Mouse (Mus musculus) brain, embryonic 14.5 days (tissue): ENCODE results near the gene Prdm8.

Experiments
- CTCF ChIP-seq: fragments of 200-500 bp; IDR thresholded peaks from 2 replicates; pipeline ENCODE4 v1.5.1; 2012; ENCODE audit warnings: inconsistent platforms, mild to moderate bottlenecking, moderate library complexity, borderline replicate concordance; ENCODE audit not compliant: insufficient read depth, insufficient read length; ENCODE audit errors: extremely low read depth
- POLR2A ChIP-seq: fragments of 200-500 bp; IDR thresholded peaks from 2 replicates; pipeline ENCODE4 v1.6.1; 2012; ENCODE audit warnings: mild to moderate bottlenecking, inconsistent platforms, borderline replicate concordance; ENCODE audit not compliant: poor library complexity, insufficient read depth, insufficient read length, severe bottlenecking; ENCODE audit errors: extremely low read depth

DNA sequence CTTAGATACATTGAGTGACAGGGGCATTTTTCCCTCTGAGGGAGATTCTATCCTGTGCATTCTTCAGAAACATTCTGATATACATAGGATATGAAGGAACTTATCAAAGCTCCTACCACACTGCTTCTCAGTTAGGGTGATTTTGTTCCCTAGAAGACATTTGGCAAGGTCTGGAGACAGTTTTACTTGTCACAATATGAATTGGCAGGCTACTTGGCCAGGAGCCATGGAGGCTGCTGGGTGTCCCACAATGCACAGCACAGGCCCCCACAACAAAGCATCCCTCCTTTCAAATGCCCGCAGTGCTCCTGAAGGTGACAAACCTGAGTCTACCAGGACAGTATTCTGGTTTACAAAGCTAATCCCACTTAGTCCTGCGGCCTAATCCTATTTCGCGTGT is 55.0 kb downstream of the Prdm8 start:
- no peak for TF ChIP-seq CTCF
- no peak for TF ChIP-seq POLR2A
